Mouse (Mus musculus) thymus, adult 2 months (tissue): ENCODE data around the gene Dnajb7.

Experiments used
- CTCF ChIP-seq: fragments of 200-500 bp; IDR thresholded peaks from 2 replicates; pipeline ENCODE4 v1.5.1; 2012; ENCODE audit warnings: mild to moderate bottlenecking, control low read depth, low read length, moderate library complexity, borderline replicate concordance; ENCODE audit not compliant: control insufficient read depth, poor library complexity, insufficient read depth; ENCODE audit errors: extremely low read depth
- POLR2A ChIP-seq: fragments of 200-500 bp; IDR thresholded peaks from 2 replicates; pipeline ENCODE4 v1.6.1; 2012; ENCODE audit warnings: mild to moderate bottlenecking, low read length, control low read depth, moderate library complexity; ENCODE audit not compliant: control insufficient read depth, poor library complexity, insufficient read depth; ENCODE audit errors: extremely low read depth

DNA sequence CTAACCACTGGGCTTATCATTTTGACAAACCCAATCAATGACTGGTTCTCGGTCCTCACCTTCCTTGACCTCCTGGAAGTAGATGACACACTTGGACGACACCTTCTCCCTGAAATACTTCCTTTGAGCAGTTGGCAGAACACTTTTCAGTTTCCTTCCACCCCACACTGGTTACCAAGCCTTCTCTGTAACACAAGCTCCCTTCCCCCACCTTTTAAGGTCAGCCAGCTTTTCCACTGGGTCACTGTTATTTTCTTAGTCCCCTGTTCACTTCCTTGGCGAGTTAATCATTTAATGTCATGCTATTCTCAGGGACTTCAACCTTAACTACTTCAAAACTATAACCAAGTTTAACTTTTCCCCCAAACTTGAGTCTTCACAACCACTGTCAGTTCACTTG, 49.2 kb downstream of the Dnajb7 start:
- TF ChIP-seq CTCF (no peak), POLR2A (no peak)
